Mouse (Mus musculus): ENCODE data around the gene Ush2a. TPM values are rescaled to one million over a fixed set of nuclear protein-coding genes. Genes with fewer than 3 reads are reported as not detected.
A peak's percentile ranks its signal among the peaks of the same experiment; 100 is the strongest.

Gene Ush2a
- polyA plus RNA-seq, 1 experiment from 2014 or later, result 0.09 TPM

DNA sequence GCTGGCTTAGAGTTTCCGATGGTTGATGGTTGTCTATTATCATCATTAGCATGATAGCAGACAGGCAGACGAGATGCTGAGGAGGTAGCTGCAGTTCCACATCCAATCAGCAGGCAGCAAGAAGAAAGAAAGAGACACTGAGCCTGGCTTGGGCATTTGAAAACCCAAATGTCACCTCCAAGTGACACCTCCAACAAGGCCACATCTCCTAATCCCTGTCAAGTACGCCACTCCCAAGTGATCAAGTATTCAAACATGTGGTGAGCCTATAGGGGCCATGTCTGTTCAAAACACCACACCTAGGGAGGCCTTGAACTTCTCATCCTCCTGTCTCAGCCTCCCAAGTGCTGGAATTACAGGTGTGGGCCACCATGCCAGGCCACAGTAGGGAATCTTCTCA, 501.9 kb downstream of the Ush2a start:
- H3K27me3 ChIP-seq (replicated peaks; ENCODE audit: low read depth, poor library complexity, severe bottlenecking), result no peaks in the 10 kb centered on the region
- 77% methylated on average over 3 of the region's 3 CpGs for WGBS
- no peak overlapping the region for H3K4me3 ChIP-seq
- H3K9me3 ChIP-seq, result no peaks in the 10 kb centered on the region
- DNase-seq (ENCODE audit: low spot score), result no peak
- no peak overlapping the region for H3K27ac ChIP-seq (replicated peaks)
- no peaks in the 10 kb centered on the region for H3K4me1 ChIP-seq
- no peaks in the 10 kb centered on the region for H3K36me3 ChIP-seq (replicated peaks)

DNA sequence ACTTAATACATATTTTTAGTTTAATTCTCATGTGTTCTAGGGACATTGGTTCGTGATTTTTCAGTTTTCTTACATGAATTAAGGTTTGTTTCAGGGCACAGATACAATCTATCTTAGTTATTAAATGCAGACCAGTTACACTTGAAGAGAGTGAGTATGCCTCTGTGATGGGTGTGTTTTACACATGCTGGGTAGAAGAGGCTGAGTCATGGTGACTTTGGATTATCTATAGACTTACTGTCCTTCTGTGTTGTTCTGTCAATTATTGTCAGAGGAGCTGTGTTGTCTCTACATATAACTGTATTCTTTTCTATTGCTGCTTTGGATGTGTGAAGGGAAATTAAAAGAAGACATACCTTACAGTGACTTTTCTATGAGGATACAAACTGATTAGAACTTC, 509.0 kb downstream of the Ush2a start:
- peaks cover 4% of the 10 kb centered on the region; the same call in 1 of the 2 replicates for H3K9me3 ChIP-seq
- no peaks in the 10 kb centered on the region for H3K36me3 ChIP-seq (replicated peaks)
- H3K27ac ChIP-seq (replicated peaks), result no peak overlapping the region
- H3K4me3 ChIP-seq, result no peak overlapping the region
- no peak for DNase-seq (ENCODE audit: low spot score)
- WGBS, result 89% methylated on average over 1 of the region's 1 CpGs
- no peaks in the 10 kb centered on the region for H3K27me3 ChIP-seq (replicated peaks; ENCODE audit: low read depth, poor library complexity, severe bottlenecking)
- peaks cover 10% of the 10 kb centered on the region for H3K4me1 ChIP-seq

DNA sequence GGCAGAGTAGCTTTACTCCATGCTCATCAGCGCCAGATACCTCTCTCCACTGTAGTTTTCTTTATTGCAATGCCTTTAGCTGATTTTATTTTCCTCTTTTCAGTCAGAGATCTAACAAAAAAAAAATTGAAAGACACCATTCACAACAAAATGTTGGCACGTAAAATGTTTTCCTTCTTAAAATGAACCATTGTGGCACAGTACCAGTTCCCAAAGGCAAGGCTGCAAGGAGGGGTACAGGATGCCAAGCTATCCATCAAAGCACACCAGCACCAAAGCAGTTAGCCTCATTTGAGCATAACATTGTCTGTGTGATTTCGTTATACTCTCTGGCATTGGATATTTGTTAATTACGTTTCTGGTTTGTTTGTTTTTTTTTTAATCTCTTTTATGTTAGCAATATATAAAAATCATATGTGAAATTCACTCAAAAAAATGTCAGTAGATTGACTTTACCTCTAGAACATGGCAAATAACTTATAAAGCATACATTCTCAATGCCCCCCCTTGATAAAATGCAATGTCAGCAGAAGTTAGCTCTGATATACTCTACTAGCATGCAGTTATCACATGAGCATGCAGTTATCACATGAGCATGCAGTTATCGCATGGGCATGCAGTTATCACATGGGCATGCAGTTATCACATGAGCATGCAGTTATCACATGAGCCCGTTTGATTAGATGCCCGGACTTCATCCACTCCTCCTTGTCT, 510.9 kb downstream of the Ush2a start:
- 93% methylated on average over 7 of the region's 7 CpGs for WGBS
- H3K4me3 ChIP-seq, result no peak overlapping the region
- no peaks in the 10 kb centered on the region for H3K27me3 ChIP-seq (replicated peaks; ENCODE audit: low read depth, poor library complexity, severe bottlenecking)

DNA sequence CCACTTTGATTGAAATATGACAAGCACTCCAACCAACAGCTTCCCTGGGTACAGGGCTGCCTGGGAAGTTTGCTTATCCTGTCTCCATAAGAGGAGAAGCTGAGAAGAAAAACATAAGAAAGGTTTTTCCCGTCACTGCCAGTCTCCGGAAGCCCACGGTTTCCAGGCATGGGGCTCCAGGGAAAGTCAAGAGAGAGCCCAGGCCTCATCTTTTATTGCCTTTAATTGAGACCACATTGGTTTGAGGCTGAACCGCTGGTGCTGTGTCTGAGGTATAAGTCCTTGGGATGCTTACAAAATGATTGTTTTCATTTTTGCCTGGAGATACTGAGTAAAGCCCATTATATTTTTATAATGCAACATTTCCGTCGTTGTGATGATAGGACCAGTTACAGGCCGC, 511.8 kb downstream of the Ush2a start:
- no peaks in the 10 kb centered on the region for H3K27me3 ChIP-seq (replicated peaks; ENCODE audit: low read depth, poor library complexity, severe bottlenecking)
- no peak overlapping the region for H3K4me3 ChIP-seq
- peak overlapping the region; percentile 45; the same call in 1 of the 2 replicates for H3K27ac ChIP-seq (replicated peaks)
- no peaks in the 10 kb centered on the region for H3K36me3 ChIP-seq (replicated peaks)
- peaks cover 10% of the 10 kb centered on the region for H3K4me1 ChIP-seq
- peak; percentile 43 for DNase-seq (ENCODE audit: low spot score)
- WGBS, result 60% methylated on average over 7 of the region's 7 CpGs
- H3K9me3 ChIP-seq, result peaks cover 7% of the 10 kb centered on the region; the same call in 1 of the 2 replicates

More for the DNA sequence above, 510.9 kb downstream of the Ush2a start:
- H3K4me1 ChIP-seq, result peaks cover 10% of the 10 kb centered on the region
- H3K36me3 ChIP-seq (replicated peaks), result no peaks in the 10 kb centered on the region
- H3K27ac ChIP-seq (replicated peaks), result peak overlapping the region; percentile 45; the same call in 1 of the 2 replicates
- DNase-seq (ENCODE audit: low spot score), result no peak
- H3K9me3 ChIP-seq, result peaks cover 7% of the 10 kb centered on the region; the same call in 1 of the 2 replicates

DNA sequence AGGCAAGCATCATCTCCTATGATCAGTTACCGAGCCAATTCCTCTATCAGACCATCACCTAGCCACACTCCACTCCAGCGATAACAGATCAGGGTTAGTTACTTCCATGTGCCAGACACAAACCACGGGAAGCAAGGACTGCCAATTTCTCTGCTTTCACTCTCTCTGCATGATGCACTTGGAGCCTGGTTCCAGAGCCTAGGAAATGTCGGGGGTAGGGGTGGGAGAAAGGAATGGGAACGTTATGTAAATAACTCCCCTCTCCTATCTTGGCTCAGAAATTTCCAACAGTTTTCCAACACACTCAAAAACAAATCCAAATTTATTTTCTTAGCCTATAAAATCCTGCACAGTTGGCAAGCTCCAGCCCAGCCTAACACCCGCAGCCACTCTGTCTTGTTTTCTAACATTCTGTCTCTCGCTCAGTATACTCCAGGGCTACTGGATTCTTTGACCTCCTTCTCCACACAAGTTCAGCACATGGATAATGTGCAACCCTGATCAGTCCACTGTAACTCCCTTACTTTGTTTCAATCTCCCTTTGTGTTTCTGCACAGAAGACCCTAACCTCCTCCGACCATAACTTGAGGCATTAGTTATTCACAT, 515.8 kb downstream of the Ush2a start:
- H3K27ac ChIP-seq (replicated peaks), result no peak overlapping the region
- H3K4me1 ChIP-seq, result peaks cover 10% of the 10 kb centered on the region
- H3K36me3 ChIP-seq (replicated peaks), result no peaks in the 10 kb centered on the region
- no peak overlapping the region for H3K4me3 ChIP-seq
- no peaks in the 10 kb centered on the region for H3K27me3 ChIP-seq (replicated peaks; ENCODE audit: low read depth, poor library complexity, severe bottlenecking)
- H3K9me3 ChIP-seq, result peaks cover 7% of the 10 kb centered on the region; the same call in 1 of the 2 replicates
- DNase-seq (ENCODE audit: low spot score), result no peak
- WGBS, result 82% methylated on average over 8 of the region's 8 CpGs

DNA sequence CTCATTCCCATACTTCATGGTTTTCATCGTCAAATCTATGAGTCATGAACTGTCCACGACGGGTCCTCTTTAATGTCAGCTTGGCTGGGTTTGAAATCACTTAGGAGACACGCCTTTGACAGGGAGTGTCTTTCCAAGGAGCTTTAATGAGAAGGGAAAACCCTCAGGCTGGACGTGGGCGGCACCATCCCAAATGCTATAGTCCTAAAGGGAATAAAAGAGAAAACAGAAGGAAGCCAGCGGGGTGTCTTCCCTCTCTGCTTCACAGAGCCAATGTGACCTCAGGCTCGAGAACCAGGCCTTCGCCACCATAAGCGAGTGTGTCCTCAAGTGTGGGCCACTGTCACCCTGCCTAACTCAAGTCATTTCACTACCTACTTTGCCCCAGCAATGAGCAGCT, 523.2 kb downstream of the Ush2a start:
- no peak overlapping the region for H3K4me3 ChIP-seq
- H3K27me3 ChIP-seq (replicated peaks; ENCODE audit: low read depth, poor library complexity, severe bottlenecking), result no peaks in the 10 kb centered on the region
- H3K36me3 ChIP-seq (replicated peaks), result no peaks in the 10 kb centered on the region
- H3K9me3 ChIP-seq, result no peaks in the 10 kb centered on the region
- H3K27ac ChIP-seq (replicated peaks), result no peak overlapping the region
- WGBS, result 80% methylated on average over 10 of the region's 10 CpGs
- no peaks in the 10 kb centered on the region for H3K4me1 ChIP-seq
- no peak for DNase-seq (ENCODE audit: low spot score)

DNA sequence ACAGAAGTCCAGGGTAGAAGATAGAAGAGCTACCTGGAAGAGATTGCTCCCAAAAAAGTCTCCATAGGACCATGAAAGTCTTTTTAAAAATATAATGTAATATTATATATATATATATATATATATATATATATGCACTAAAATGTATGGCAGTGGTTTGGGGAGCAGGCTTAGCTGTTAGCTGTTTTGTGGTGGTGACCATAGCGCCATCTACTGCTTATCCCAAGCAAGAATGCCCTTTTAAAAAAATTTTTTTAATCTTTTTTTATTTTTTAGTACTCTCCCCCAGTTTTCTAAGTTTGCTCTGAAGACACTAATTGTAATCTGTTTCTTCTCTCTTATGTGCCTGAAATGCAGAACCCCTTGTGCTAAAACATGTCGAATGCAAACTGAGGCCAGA, 543.2 kb downstream of the Ush2a start:
- no peaks in the 10 kb centered on the region for H3K27me3 ChIP-seq (replicated peaks; ENCODE audit: low read depth, poor library complexity, severe bottlenecking)
- H3K4me3 ChIP-seq, result no peak overlapping the region
- no peak for DNase-seq (ENCODE audit: low spot score)
- 26% methylated on average over 2 of the region's 2 CpGs for WGBS
- peaks cover 6% of the 10 kb centered on the region for H3K4me1 ChIP-seq
- H3K9me3 ChIP-seq, result no peaks in the 10 kb centered on the region
- no peaks in the 10 kb centered on the region for H3K36me3 ChIP-seq (replicated peaks)
- no peak overlapping the region for H3K27ac ChIP-seq (replicated peaks)

DNA sequence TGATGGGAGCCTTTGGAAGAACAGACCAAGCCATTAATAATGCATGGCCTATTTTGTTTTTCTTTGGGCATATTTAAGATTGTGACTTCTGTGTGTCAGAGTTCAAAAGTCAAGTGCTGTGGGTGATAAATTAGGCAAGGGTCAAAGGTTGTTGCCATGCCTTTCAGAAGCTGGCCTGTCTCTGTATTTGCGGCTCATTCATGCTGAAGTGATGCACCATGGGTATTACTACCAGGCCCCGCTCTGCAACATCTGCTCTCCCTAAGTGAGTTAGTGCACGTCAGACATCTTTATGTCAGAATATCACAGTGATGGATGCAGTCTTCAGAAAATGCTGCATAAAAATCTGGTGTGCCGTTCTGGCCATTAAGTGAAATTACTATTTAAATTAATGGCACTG, 544.0 kb downstream of the Ush2a start:
- Histone ChIP-seq H3K27ac (replicated peaks) (no peak overlapping the region), H3K4me3 (no peak overlapping the region), H3K27me3 (replicated peaks; ENCODE audit: low read depth, poor library complexity, severe bottlenecking) (no peaks in the 10 kb centered on the region), H3K4me1 (peaks cover 6% of the 10 kb centered on the region), H3K36me3 (replicated peaks) (no peaks in the 10 kb centered on the region), H3K9me3 (no peaks in the 10 kb centered on the region)
- 34% methylated on average over 4 of the region's 4 CpGs for WGBS
- DNase-seq (ENCODE audit: low spot score), result peak; percentile 33

DNA sequence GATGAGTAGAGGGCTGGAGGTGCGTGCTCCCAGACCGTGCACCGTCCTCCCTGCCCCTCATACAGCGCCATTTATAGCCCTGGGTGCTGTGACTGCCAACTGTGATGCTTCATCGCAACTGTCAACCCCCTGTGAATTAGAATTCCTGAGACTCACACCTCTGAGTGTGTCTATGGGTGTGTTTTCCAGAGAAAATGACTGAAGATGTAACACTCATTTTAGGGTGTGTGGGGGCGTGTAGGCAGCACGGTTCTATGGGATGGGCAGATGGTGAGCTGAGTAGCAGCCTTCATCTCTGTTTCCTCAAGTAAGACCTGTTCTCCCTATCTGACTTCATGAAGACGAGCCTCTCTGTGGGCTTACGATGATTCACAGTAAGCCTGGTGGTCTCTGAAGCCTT, 548.8 kb downstream of the Ush2a start:
- Histone ChIP-seq H3K4me3 (no peak overlapping the region), H3K36me3 (replicated peaks) (no peaks in the 10 kb centered on the region), H3K27ac (replicated peaks) (no peak overlapping the region), H3K4me1 (peaks cover 5% of the 10 kb centered on the region), H3K9me3 (no peaks in the 10 kb centered on the region), H3K27me3 (replicated peaks; ENCODE audit: low read depth, poor library complexity, severe bottlenecking) (no peaks in the 10 kb centered on the region)
- 92% methylated on average over 9 of the region's 9 CpGs for WGBS
- DNase-seq (ENCODE audit: low spot score), result no peak

DNA sequence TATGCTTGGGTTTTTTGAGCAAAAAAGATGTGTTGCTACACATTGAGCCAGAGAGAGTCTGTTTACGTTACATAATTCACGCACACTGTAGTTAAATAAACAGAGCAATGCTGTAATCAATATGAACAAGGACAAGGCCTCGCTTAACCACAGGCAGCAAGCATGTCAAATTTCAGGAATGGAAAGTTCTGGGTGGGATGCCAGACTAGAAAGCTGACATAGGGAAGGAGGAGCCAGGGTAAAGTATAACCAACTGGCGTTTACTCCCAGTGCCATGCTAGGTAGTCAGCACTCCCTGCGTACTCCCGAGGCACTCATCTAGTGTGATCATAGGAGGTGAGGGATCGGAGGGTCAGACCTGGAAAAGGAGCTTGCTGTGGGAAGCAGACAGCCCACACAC, 553.2 kb downstream of the Ush2a start:
- DNase-seq (ENCODE audit: low spot score), result no peak

DNA sequence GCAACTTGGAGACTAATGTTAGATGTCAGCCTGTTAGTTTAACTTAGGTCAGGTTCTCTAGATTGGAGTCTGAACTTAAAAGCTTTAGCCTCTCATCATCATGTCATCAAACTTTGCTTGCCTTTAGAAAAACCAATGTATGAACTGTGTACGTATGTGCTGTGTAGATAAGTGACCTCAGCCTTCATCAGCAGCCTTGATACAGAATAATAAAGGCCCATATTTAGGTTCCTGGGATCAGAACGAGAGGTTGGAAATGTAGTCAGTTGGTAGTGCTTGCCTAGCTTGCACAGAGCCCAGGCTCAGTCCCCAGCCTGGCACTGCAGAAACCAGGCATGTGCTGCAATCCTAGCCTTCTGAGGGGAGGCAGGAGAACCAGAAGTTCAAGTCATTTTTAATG, 562.4 kb downstream of the Ush2a start:
- Histone ChIP-seq H3K27me3 (replicated peaks; ENCODE audit: low read depth, poor library complexity, severe bottlenecking) (no peaks in the 10 kb centered on the region), H3K4me3 (no peak overlapping the region), H3K9me3 (no peaks in the 10 kb centered on the region), H3K4me1 (no peaks in the 10 kb centered on the region), H3K27ac (replicated peaks) (no peak overlapping the region), H3K36me3 (replicated peaks) (no peaks in the 10 kb centered on the region)
- no peak for DNase-seq (ENCODE audit: low spot score)
- 89% methylated on average over 2 of the region's 2 CpGs for WGBS

More for the DNA sequence above, 553.2 kb downstream of the Ush2a start:
- no peaks in the 10 kb centered on the region for H3K36me3 ChIP-seq (replicated peaks)
- no peak overlapping the region for H3K4me3 ChIP-seq
- H3K27me3 ChIP-seq (replicated peaks; ENCODE audit: low read depth, poor library complexity, severe bottlenecking), result no peaks in the 10 kb centered on the region
- no peaks in the 10 kb centered on the region for H3K4me1 ChIP-seq
- no peaks in the 10 kb centered on the region for H3K9me3 ChIP-seq
- H3K27ac ChIP-seq (replicated peaks), result no peak overlapping the region
- 90% methylated on average over 7 of the region's 7 CpGs for WGBS

DNA sequence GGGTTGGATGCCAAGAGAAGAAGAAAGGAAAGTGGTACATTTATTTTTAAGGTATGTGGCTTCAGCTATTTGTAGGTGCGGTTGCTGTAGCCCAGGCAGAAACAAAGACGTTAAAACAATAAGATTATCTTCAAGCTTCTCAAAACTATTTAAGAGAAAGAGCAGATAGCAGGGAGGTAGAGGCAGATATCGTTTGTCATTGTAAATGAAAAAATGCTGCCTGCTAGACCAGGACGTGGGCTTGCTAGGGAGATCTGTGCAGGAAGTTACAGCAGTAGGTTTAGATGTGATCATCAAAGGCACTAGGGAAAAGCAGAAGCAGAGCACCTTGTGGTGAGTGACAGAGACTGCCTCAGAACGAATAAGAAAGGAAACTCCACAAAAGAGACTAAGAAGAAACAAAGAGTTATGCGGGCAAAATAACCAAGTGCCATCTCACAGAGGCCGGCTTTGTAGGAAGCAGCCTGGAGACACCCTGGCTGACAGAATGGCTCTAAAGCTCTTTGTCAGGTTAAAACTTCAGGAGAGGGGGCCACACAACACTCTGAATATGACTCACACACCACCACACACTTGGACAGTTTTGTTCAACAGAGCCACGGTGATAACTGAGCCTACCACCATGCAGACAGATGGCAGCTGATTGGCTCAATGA, 563.2 kb downstream of the Ush2a start:
- no peaks in the 10 kb centered on the region for H3K36me3 ChIP-seq (replicated peaks)
- H3K4me3 ChIP-seq, result no peak overlapping the region
- WGBS, result 82% methylated on average over 8 of the region's 8 CpGs
- no peaks in the 10 kb centered on the region for H3K27me3 ChIP-seq (replicated peaks; ENCODE audit: low read depth, poor library complexity, severe bottlenecking)
- DNase-seq (ENCODE audit: low spot score), result no peak
- H3K9me3 ChIP-seq, result no peaks in the 10 kb centered on the region
- no peak overlapping the region for H3K27ac ChIP-seq (replicated peaks)
- peaks cover 4% of the 10 kb centered on the region for H3K4me1 ChIP-seq

Measured in embryonic facial prominence, embryonic 10.5 days (tissue).